Mouse (Mus musculus): ENCODE data around the gene Zbtb20.

DNA sequence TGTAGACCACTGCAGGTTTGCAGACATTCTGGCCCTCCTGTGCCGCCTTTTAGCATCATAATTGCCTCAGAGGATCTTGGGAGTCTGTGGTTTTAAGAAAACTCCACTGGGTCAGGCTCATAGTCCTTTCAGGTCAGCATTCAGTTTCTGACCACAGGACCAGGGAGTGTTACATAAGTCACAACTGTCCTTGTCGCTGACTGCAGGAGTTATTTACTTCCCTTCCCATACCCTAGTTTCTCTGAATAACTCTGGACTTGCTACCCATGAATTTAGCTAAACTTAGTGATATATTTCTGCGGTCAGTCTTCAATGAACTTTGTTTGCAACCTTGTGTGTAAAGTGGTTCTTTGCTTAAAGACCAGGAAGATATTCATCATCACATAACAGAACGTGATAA lies 669.6 kb downstream of the Zbtb20 start:
- no peak for TF ChIP-seq GATA1 (IDR thresholded peaks at IDR 0.05; ENCODE audit: low read length)
- no peak for TF ChIP-seq TAL1 (IDR thresholded peaks at IDR 0.05; ENCODE audit: low read length)

All from erythroblast, embryonic 14.5 days (primary cell).